Mouse (Mus musculus): ENCODE results near the gene Palm. TPM values are rescaled to one million over a fixed set of nuclear protein-coding genes. Genes with fewer than 3 reads are reported as not detected.

Palm gene
- polyA plus RNA-seq, 1 experiment from 2014 or later = 190 TPM

GRCm38 (mm10) chr10:79794491-79794931 lies 1.1 kb downstream of the Palm start:
- Histone ChIP-seq H3K4me1 (ENCODE audit: insufficient read depth, low read length) (peaks cover 43% of the 10 kb centered on the region), H3K27ac (ENCODE audit: low read length) (peak overlapping the region; percentile 90), H3K27me3 (ENCODE audit: insufficient read depth, low read length) (no peaks in the 10 kb centered on the region), H3K4me3 (ENCODE audit: low read length) (peak overlapping the region; percentile 93), H3K9ac (replicated peaks; ENCODE audit: low read length) (peak overlapping the region; percentile 95), H3K4me2 (replicated peaks; ENCODE audit: low read depth, low read length) (peak overlapping the region; percentile 81), H3K36me3 (ENCODE audit: insufficient read depth, low read length) (no peaks in the 10 kb centered on the region), H3K9me3 (ENCODE audit: low read length) (no peaks in the 10 kb centered on the region)
- 8% methylated on average over 10 of the region's 10 CpGs for WGBS
- peak; percentile 70 for ATAC-seq (ENCODE audit: low FRiP score, low TSS enrichment)

DNA sequence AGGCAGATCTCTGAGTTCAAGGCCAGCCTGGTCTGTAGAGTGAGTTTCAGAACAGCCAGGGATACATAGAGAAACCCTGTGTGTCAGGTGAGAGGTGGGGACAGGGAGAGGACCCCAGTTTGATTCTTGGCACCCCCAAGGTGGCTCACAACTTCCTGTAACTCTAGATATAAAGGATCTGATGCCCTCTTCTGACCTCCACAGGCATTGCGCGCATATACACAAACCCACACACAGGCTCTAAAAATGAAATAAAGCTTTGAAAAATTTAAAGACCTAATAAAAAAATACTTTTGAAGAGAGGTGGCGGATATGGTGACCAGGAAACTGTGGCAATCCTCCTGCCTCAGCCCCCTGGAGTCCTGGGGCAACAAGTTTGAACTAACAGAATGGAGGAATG lies 2.5 kb downstream of the Palm start:
- Histone ChIP-seq H3K4me3 (ENCODE audit: low read length) (no peak overlapping the region), H3K36me3 (ENCODE audit: insufficient read depth, low read length) (no peaks in the 10 kb centered on the region), H3K9me3 (ENCODE audit: low read length) (no peaks in the 10 kb centered on the region), H3K27me3 (ENCODE audit: insufficient read depth, low read length) (no peaks in the 10 kb centered on the region), H3K4me1 (ENCODE audit: insufficient read depth, low read length) (peaks cover 50% of the 10 kb centered on the region), H3K27ac (ENCODE audit: low read length) (no peak overlapping the region), H3K9ac (replicated peaks; ENCODE audit: low read length) (no peak overlapping the region), H3K4me2 (replicated peaks; ENCODE audit: low read depth, low read length) (no peak overlapping the region)
- WGBS = 95% methylated on average over 3 of the region's 3 CpGs
- no peak for ATAC-seq (ENCODE audit: low FRiP score, low TSS enrichment)

- H3K36me3 ChIP-seq (ENCODE audit: insufficient read depth, low read length) = no peaks in the 10 kb centered on the region
- 0 out of 2 replicates have a peak overlapping the region, but pooled peaks have one; percentile 20 for H3K27ac ChIP-seq (ENCODE audit: low read length)
- H3K4me1 ChIP-seq (ENCODE audit: insufficient read depth, low read length) = peaks cover 64% of the 10 kb centered on the region
- no peak for ATAC-seq (ENCODE audit: low FRiP score, low TSS enrichment)
- H3K9me3 ChIP-seq (ENCODE audit: low read length) = no peaks in the 10 kb centered on the region
- H3K27me3 ChIP-seq (ENCODE audit: insufficient read depth, low read length) = no peaks in the 10 kb centered on the region
- H3K4me2 ChIP-seq (replicated peaks; ENCODE audit: low read depth, low read length) = no peak overlapping the region
- peak overlapping the region; percentile 41 for H3K9ac ChIP-seq (replicated peaks; ENCODE audit: low read length)
- WGBS = 32% methylated on average over 15 of the region's 15 CpGs
- no peak overlapping the region for H3K4me3 ChIP-seq (ENCODE audit: low read length)
Observed at GRCm38 (mm10) chr10:79797326-79797725, 4.0 kb downstream of the Palm start.

GRCm38 (mm10) chr10:79798289-79798928 lies 5.0 kb downstream of the Palm start:
- H3K4me1 ChIP-seq (ENCODE audit: insufficient read depth, low read length) = peaks cover 67% of the 10 kb centered on the region
- no peak overlapping the region for H3K4me2 ChIP-seq (replicated peaks; ENCODE audit: low read depth, low read length)
- H3K9ac ChIP-seq (replicated peaks; ENCODE audit: low read length) = no peak overlapping the region
- no peaks in the 10 kb centered on the region for H3K27me3 ChIP-seq (ENCODE audit: insufficient read depth, low read length)
- ATAC-seq (ENCODE audit: low FRiP score, low TSS enrichment) = no peak
- no peak overlapping the region for H3K4me3 ChIP-seq (ENCODE audit: low read length)
- no peaks in the 10 kb centered on the region for H3K36me3 ChIP-seq (ENCODE audit: insufficient read depth, low read length)
- WGBS = 75% methylated on average over 12 of the region's 12 CpGs
- no peak overlapping the region for H3K27ac ChIP-seq (ENCODE audit: low read length)
- no peaks in the 10 kb centered on the region for H3K9me3 ChIP-seq (ENCODE audit: low read length)

DNA sequence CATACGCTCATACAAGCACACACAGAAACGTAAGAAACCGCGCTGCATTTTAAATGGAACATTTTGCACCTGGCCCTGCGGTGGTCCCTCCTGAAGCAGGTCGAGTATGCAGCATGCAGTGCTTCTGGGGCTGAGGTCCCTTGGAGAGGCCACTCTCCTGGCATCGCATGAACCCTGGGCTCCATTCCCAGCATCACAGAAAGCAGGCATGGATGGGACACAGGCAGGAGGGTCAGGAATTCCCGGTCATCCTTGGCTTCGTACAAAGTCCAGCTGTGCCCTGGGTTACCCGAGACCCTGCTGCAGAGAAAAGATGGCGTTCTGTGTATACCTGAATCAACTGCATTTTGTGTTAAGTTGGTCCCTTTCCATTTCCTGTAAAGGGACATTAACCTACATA lies 7.1 kb downstream of the Palm start:
- Histone ChIP-seq H3K4me3 (ENCODE audit: low read length) (no peak overlapping the region), H3K36me3 (ENCODE audit: insufficient read depth, low read length) (no peaks in the 10 kb centered on the region), H3K4me1 (ENCODE audit: insufficient read depth, low read length) (peaks cover 77% of the 10 kb centered on the region), H3K27ac (ENCODE audit: low read length) (no peak overlapping the region), H3K9me3 (ENCODE audit: low read length) (no peaks in the 10 kb centered on the region), H3K4me2 (replicated peaks; ENCODE audit: low read depth, low read length) (no peak overlapping the region), H3K27me3 (ENCODE audit: insufficient read depth, low read length) (no peaks in the 10 kb centered on the region), H3K9ac (replicated peaks; ENCODE audit: low read length) (no peak overlapping the region)
- 74% methylated on average over 11 of the region's 11 CpGs for WGBS
- ATAC-seq (ENCODE audit: low FRiP score, low TSS enrichment) = no peak

GRCm38 (mm10) chr10:79801837-79802236 lies 8.5 kb downstream of the Palm start:
- no peaks in the 10 kb centered on the region for H3K36me3 ChIP-seq (ENCODE audit: insufficient read depth, low read length)
- peak; percentile 9; the same call in 1 of the 2 replicates for ATAC-seq (ENCODE audit: low FRiP score, low TSS enrichment)
- WGBS = 25% methylated on average over 3 of the region's 3 CpGs
- H3K27ac ChIP-seq (ENCODE audit: low read length) = peak overlapping the region; percentile 80
- H3K27me3 ChIP-seq (ENCODE audit: insufficient read depth, low read length) = no peaks in the 10 kb centered on the region
- peaks cover 82% of the 10 kb centered on the region for H3K4me1 ChIP-seq (ENCODE audit: insufficient read depth, low read length)
- H3K4me3 ChIP-seq (ENCODE audit: low read length) = no peak overlapping the region
- H3K9me3 ChIP-seq (ENCODE audit: low read length) = no peaks in the 10 kb centered on the region
- H3K4me2 ChIP-seq (replicated peaks; ENCODE audit: low read depth, low read length) = no peak overlapping the region
- H3K9ac ChIP-seq (replicated peaks; ENCODE audit: low read length) = peak overlapping the region; percentile 29; the same call in 1 of the 2 replicates

DNA sequence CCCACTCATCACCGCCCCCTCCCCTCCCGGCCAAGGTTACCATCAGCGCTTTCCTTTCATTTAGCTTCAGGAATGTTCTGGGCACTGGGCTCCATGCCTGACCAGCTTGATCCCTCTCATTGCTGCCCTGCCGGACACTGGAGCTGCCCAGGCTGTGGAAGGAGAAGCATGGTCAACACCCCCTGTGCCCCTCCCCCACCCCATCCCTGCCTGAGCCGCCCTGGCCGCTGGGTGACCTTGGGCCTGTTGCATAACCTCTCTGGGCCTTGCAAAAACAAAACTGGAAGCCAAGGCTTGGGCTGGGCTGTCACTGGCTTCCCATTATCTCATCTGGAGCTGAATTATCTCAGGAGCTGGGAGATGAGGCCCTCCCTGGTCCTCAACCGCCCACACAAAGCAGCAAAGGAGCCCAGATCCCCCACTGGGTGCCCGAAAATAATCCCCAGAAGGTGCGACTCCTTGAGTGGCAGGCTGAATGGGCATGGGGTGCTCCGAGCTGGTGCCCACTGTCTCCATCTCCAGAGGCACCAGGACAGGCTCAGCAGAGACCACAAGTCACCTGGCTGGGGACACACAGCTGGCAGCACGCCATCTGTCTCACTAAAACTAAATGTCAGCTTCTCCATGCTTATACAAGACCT lies 9.1 kb downstream of the Palm start:
- H3K27me3 ChIP-seq (ENCODE audit: insufficient read depth, low read length) = no peaks in the 10 kb centered on the region
- H3K4me1 ChIP-seq (ENCODE audit: insufficient read depth, low read length) = peaks cover 82% of the 10 kb centered on the region
- no peaks in the 10 kb centered on the region for H3K9me3 ChIP-seq (ENCODE audit: low read length)
- H3K36me3 ChIP-seq (ENCODE audit: insufficient read depth, low read length) = peaks cover 2% of the 10 kb centered on the region; the same call in 1 of the 2 replicates
- peak overlapping the region; percentile 18; the same call in 1 of the 2 replicates for H3K4me2 ChIP-seq (replicated peaks; ENCODE audit: low read depth, low read length)
- peak overlapping the region; percentile 80 for H3K27ac ChIP-seq (ENCODE audit: low read length)
- WGBS = 28% methylated on average over 11 of the region's 11 CpGs
- peak overlapping the region; percentile 29; the same call in 1 of the 2 replicates for H3K9ac ChIP-seq (replicated peaks; ENCODE audit: low read length)
- ATAC-seq (ENCODE audit: low FRiP score, low TSS enrichment) = peak; percentile 67
- no peak overlapping the region for H3K4me3 ChIP-seq (ENCODE audit: low read length)

- Histone ChIP-seq H3K36me3 (ENCODE audit: insufficient read depth, low read length) (peaks cover 10% of the 10 kb centered on the region), H3K9me3 (ENCODE audit: low read length) (no peaks in the 10 kb centered on the region), H3K9ac (replicated peaks; ENCODE audit: low read length) (peak overlapping the region; percentile 44), H3K4me3 (ENCODE audit: low read length) (no peak overlapping the region), H3K27me3 (ENCODE audit: insufficient read depth, low read length) (no peaks in the 10 kb centered on the region), H3K4me2 (replicated peaks; ENCODE audit: low read depth, low read length) (peak overlapping the region; percentile 27), H3K27ac (ENCODE audit: low read length) (no peak overlapping the region; the same call in 1 of the 2 replicates), H3K4me1 (ENCODE audit: insufficient read depth, low read length) (peaks cover 78% of the 10 kb centered on the region)
- peak; percentile 50 for ATAC-seq (ENCODE audit: low FRiP score, low TSS enrichment)
- 7% methylated on average over 29 of the region's 29 CpGs for WGBS
Observed at GRCm38 (mm10) chr10:79803716-79804323, 10.4 kb downstream of the Palm start.

DNA sequence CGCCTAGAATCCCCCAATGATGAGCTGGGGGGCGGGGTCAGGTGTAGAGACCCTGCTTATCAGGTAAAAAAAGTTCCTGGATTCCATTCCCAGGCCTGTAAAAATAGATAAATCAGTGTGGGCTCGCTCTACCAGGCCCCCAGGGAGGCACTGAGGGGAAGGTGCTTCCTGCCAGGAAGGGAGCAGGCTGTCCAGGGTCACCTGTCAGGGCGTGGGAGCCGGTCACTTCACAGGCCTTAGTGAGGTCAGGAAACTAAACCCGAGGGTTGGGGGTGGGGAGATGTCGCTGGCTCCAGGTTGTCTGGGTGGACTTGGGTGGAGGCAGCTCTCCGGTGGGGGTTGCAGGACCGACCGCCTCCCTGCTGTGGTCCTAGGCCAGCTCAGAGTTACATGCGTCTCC lies 12.3 kb downstream of the Palm start:
- Histone ChIP-seq H3K4me2 (replicated peaks; ENCODE audit: low read depth, low read length) (peak overlapping the region; percentile 3; the same call in 1 of the 2 replicates), H3K27ac (ENCODE audit: low read length) (peak overlapping the region; percentile 81; the same call in 1 of the 2 replicates), H3K9ac (replicated peaks; ENCODE audit: low read length) (0 out of 2 replicates have a peak overlapping the region, but pooled peaks have one; percentile 10), H3K9me3 (ENCODE audit: low read length) (no peaks in the 10 kb centered on the region), H3K27me3 (ENCODE audit: insufficient read depth, low read length) (no peaks in the 10 kb centered on the region), H3K4me3 (ENCODE audit: low read length) (no peak overlapping the region), H3K4me1 (ENCODE audit: insufficient read depth, low read length) (peaks cover 69% of the 10 kb centered on the region), H3K36me3 (ENCODE audit: insufficient read depth, low read length) (peaks cover 22% of the 10 kb centered on the region)
- 20% methylated on average over 11 of the region's 11 CpGs for WGBS
- ATAC-seq (ENCODE audit: low FRiP score, low TSS enrichment) = no peak

Data from kidney, embryonic 16.5 days (tissue).